Mouse (Mus musculus) kidney, adult 11 months (tissue): Measurements from ENCODE around the gene Xiap.
A peak's percentile ranks its signal among the peaks of the same experiment; 100 is the strongest.
"Not testable (repeated sequence)": the region's sequence is repeated elsewhere in the genome, so short reads cannot be mapped to it uniquely, and the experiment has no call there.

ENCODE experiments used
- DNase-seq: peaks from one replicate; pipeline ENCODE4 v3.0.0; 2022

Xiap gene

GRCm38 (mm10) chrX:42059282-42060068, at the start of gene Xiap:
TSS of gene Xiap (plus strand) at chrX:42059679.
- no peak for DNase-seq

- DNase-seq = no peak
Measured at GRCm38 (mm10) chrX:42012677-42013208, 46.7 kb upstream of the Xiap start.

- DNase-seq = no peak
Measured at GRCm38 (mm10) chrX:42013776-42014175, 45.7 kb upstream of the Xiap start.

GRCm38 (mm10) chrX:42014502-42014901, 45.0 kb upstream of the Xiap start:
- DNase-seq = no peak

GRCm38 (mm10) chrX:42018030-42018429, 41.4 kb upstream of the Xiap start:
- DNase-seq = no peak

- no peak for DNase-seq
Measured at GRCm38 (mm10) chrX:42019441-42019840, 40.0 kb upstream of the Xiap start.

GRCm38 (mm10) chrX:42025802-42026440, 33.6 kb upstream of the Xiap start:
- DNase-seq = not testable (repeated sequence)

- DNase-seq = not testable (repeated sequence)
Measured at GRCm38 (mm10) chrX:42026981-42027380, 32.5 kb upstream of the Xiap start.

GRCm38 (mm10) chrX:42033111-42033693, 26.3 kb upstream of the Xiap start:
- peak; percentile 63 for DNase-seq

- no peak for DNase-seq
Measured at GRCm38 (mm10) chrX:42033911-42034310, 25.6 kb upstream of the Xiap start.

- no peak for DNase-seq
Measured at GRCm38 (mm10) chrX:42039481-42039880, 20.0 kb upstream of the Xiap start.

GRCm38 (mm10) chrX:42044935-42045334, 14.5 kb upstream of the Xiap start:
- DNase-seq = no peak

GRCm38 (mm10) chrX:42050652-42051643, 8.5 kb upstream of the Xiap start:
- DNase-seq = no peak

GRCm38 (mm10) chrX:42057012-42057411, 2.5 kb upstream of the Xiap start:
- no peak for DNase-seq

- no peak for DNase-seq
Measured at GRCm38 (mm10) chrX:42057873-42058272, 1.6 kb upstream of the Xiap start.

GRCm38 (mm10) chrX:42063621-42064020, 4.1 kb downstream of the Xiap start:
- DNase-seq = peak; percentile 27

- DNase-seq = no peak
Measured at GRCm38 (mm10) chrX:42065086-42065485, 5.6 kb downstream of the Xiap start.

- DNase-seq = no peak
Measured at GRCm38 (mm10) chrX:42066771-42067170, 7.3 kb downstream of the Xiap start.

GRCm38 (mm10) chrX:42067791-42068200, 8.3 kb downstream of the Xiap start:
- DNase-seq = peak; percentile 73

GRCm38 (mm10) chrX:42068201-42068874, 8.9 kb downstream of the Xiap start:
- DNase-seq = peak; percentile 89

GRCm38 (mm10) chrX:42068875-42069257, 9.4 kb downstream of the Xiap start:
- DNase-seq = no peak

- no peak for DNase-seq
Measured at GRCm38 (mm10) chrX:42087731-42088130, 28.3 kb downstream of the Xiap start.
